Mouse (Mus musculus): ENCODE data around the gene Tspyl3. TPM values are rescaled to one million over a fixed set of nuclear protein-coding genes. Genes with fewer than 3 reads are reported as not detected.
"Not testable (repeated sequence)": the region's sequence is repeated elsewhere in the genome, so short reads cannot be mapped to it uniquely, and the experiment has no call there.

Gene Tspyl3
- 7.7 and 8.5 TPM in 2 replicates for total RNA-seq (2017)

GRCm38 (mm10) chr2:153224946-153225594 is at the start of gene Tspyl3:
TSS of gene Tspyl3 (minus strand) at chr2:153225441.
- ATAC-seq (ENCODE audit: extremely low read depth, insufficient number of reproducible peaks, low FRiP score, poor library complexity, severe bottlenecking) = peak; percentile 47

- ATAC-seq (ENCODE audit: extremely low read depth, insufficient number of reproducible peaks, low FRiP score, poor library complexity, severe bottlenecking) = no peak
Observed at GRCm38 (mm10) chr2:153274919-153275247, 49.6 kb upstream of the Tspyl3 start.

- ATAC-seq (ENCODE audit: extremely low read depth, insufficient number of reproducible peaks, low FRiP score, poor library complexity, severe bottlenecking) = not testable (repeated sequence)
Observed at GRCm38 (mm10) chr2:153274200-153274918, 49.1 kb upstream of the Tspyl3 start.

- not testable (repeated sequence) for ATAC-seq (ENCODE audit: extremely low read depth, insufficient number of reproducible peaks, low FRiP score, poor library complexity, severe bottlenecking)
Observed at GRCm38 (mm10) chr2:153270231-153270915, 45.1 kb upstream of the Tspyl3 start.

- no peak for ATAC-seq (ENCODE audit: extremely low read depth, insufficient number of reproducible peaks, low FRiP score, poor library complexity, severe bottlenecking)
Observed at GRCm38 (mm10) chr2:153267331-153267730, 42.1 kb upstream of the Tspyl3 start.

- peak; percentile 84 for ATAC-seq (ENCODE audit: extremely low read depth, insufficient number of reproducible peaks, low FRiP score, poor library complexity, severe bottlenecking)
Observed at GRCm38 (mm10) chr2:153263053-153263452, 37.8 kb upstream of the Tspyl3 start.

- no peak for ATAC-seq (ENCODE audit: extremely low read depth, insufficient number of reproducible peaks, low FRiP score, poor library complexity, severe bottlenecking)
Observed at GRCm38 (mm10) chr2:153259864-153260674, 34.8 kb upstream of the Tspyl3 start.

GRCm38 (mm10) chr2:153259030-153259863 is 34.0 kb upstream of the Tspyl3 start:
- ATAC-seq (ENCODE audit: extremely low read depth, insufficient number of reproducible peaks, low FRiP score, poor library complexity, severe bottlenecking) = peak; percentile 49; the same call in 1 of the 2 replicates

GRCm38 (mm10) chr2:153256604-153257003 is 31.4 kb upstream of the Tspyl3 start:
- no peak for ATAC-seq (ENCODE audit: extremely low read depth, insufficient number of reproducible peaks, low FRiP score, poor library complexity, severe bottlenecking)

GRCm38 (mm10) chr2:153249751-153250150 is 24.5 kb upstream of the Tspyl3 start:
- ATAC-seq (ENCODE audit: extremely low read depth, insufficient number of reproducible peaks, low FRiP score, poor library complexity, severe bottlenecking) = no peak

- no peak for ATAC-seq (ENCODE audit: extremely low read depth, insufficient number of reproducible peaks, low FRiP score, poor library complexity, severe bottlenecking)
Observed at GRCm38 (mm10) chr2:153242156-153242555, 16.9 kb upstream of the Tspyl3 start.

GRCm38 (mm10) chr2:153241250-153242014 is 16.2 kb upstream of the Tspyl3 start, which contains the start of the genes Plagl2 and Pofut1:
TSS of gene Plagl2 (minus strand) at chr2:153241426.
TSS of gene Pofut1 (plus strand) at chr2:153241533.
- peak; percentile 78 for ATAC-seq (ENCODE audit: extremely low read depth, insufficient number of reproducible peaks, low FRiP score, poor library complexity, severe bottlenecking)

- ATAC-seq (ENCODE audit: extremely low read depth, insufficient number of reproducible peaks, low FRiP score, poor library complexity, severe bottlenecking) = no peak
Observed at GRCm38 (mm10) chr2:153240701-153241235, 15.5 kb upstream of the Tspyl3 start.

- no peak for ATAC-seq (ENCODE audit: extremely low read depth, insufficient number of reproducible peaks, low FRiP score, poor library complexity, severe bottlenecking)
Observed at GRCm38 (mm10) chr2:153239860-153240480, 14.7 kb upstream of the Tspyl3 start.

- no peak for ATAC-seq (ENCODE audit: extremely low read depth, insufficient number of reproducible peaks, low FRiP score, poor library complexity, severe bottlenecking)
Observed at GRCm38 (mm10) chr2:153239021-153239859, 14.0 kb upstream of the Tspyl3 start.

- no peak for ATAC-seq (ENCODE audit: extremely low read depth, insufficient number of reproducible peaks, low FRiP score, poor library complexity, severe bottlenecking)
Observed at GRCm38 (mm10) chr2:153238406-153238805, 13.2 kb upstream of the Tspyl3 start.
